Mouse (Mus musculus) heart, embryonic 12.5 days (tissue): Measurements from ENCODE around the gene Pdzph1. TPM values are rescaled to one million over a fixed set of nuclear protein-coding genes. Genes with fewer than 3 reads are reported as not detected.

ENCODE experiments used
- polyA plus RNA-seq: library from polyadenylated mRNA; unstranded; fragments of >200 nt; fragmentation: Nextera tagmentation; extraction: Ambion mirVana; gene quantifications from 2 replicates; pipeline ENCODE4 v1.2.1, GENCODE M21; 2016

Pdzph1 gene
- polyA plus RNA-seq, 1 experiment from 2014 or later: not detected

Other genes with a start within 250 kb of the Pdzph1 start
- gene Nudt12, start 22.0 kb upstream of the Pdzph1 start, polyA plus RNA-seq: 7.6 and 7.8 TPM in 2 replicates